Mouse (Mus musculus) limb, embryonic 10.5 days (tissue): ENCODE results near the gene Smyd5. TPM values are rescaled to one million over a fixed set of nuclear protein-coding genes. Genes with fewer than 3 reads are reported as not detected.
"Not testable (repeated sequence)": the region's sequence is repeated elsewhere in the genome, so short reads cannot be mapped to it uniquely, and the experiment has no call there.

Source experiments
- DNase-seq: peaks from one replicate; pipeline ENCODE4 v3.0.0-alpha.2; 2017; ENCODE audit warnings: low spot score
- H3K27ac ChIP-seq: fragments of 300-500 bp; sonication (generic); 2 replicates; pipeline ENCODE4 v1.5.1; 2016; ENCODE audit warnings: mild to moderate bottlenecking
- H3K27me3 ChIP-seq: fragments of 300-500 bp; sonication (generic); 2 replicates; pipeline ENCODE4 v1.6.1; 2016; ENCODE audit warnings: low read depth, mild to moderate bottlenecking; ENCODE audit not compliant: poor library complexity, severe bottlenecking
- H3K36me3 ChIP-seq: fragments of 300-500 bp; sonication (generic); 2 replicates; pipeline ENCODE4 v1.6.1; 2016; ENCODE audit warnings: mild to moderate bottlenecking, moderate library complexity
- H3K4me1 ChIP-seq: fragments of 300-500 bp; sonication (generic); 2 replicates; pipeline ENCODE4 v1.6.1; 2016
- H3K4me3 ChIP-seq: fragments of 300-500 bp; sonication (generic); 2 replicates; pipeline ENCODE4 v1.5.1; 2016; ENCODE audit warnings: mild to moderate bottlenecking, moderate library complexity
- H3K9me3 ChIP-seq: fragments of 300-500 bp; sonication (generic); replicated peaks from 2 replicates; pipeline ENCODE4 v1.6.1; 2016; ENCODE audit warnings: mild to moderate bottlenecking
- WGBS: fragments of 180-500 bp; shearing (Covaris S2); methylation state at CpG from one replicate; pipeline ENCODE4 v1.1.7; 2016; 5-methylcytosine and 5-hydroxymethylcytosine counted together
- polyA plus RNA-seq: library from polyadenylated mRNA; unstranded; fragments of >200 nt; fragmentation: Nextera tagmentation; extraction: Ambion mirVana; gene quantifications from 2 replicates; pipeline ENCODE4 v1.2.1, GENCODE M21; 2016

Smyd5 gene
- polyA plus RNA-seq, 1 experiment from 2014 or later = 88.0 TPM

DNA sequence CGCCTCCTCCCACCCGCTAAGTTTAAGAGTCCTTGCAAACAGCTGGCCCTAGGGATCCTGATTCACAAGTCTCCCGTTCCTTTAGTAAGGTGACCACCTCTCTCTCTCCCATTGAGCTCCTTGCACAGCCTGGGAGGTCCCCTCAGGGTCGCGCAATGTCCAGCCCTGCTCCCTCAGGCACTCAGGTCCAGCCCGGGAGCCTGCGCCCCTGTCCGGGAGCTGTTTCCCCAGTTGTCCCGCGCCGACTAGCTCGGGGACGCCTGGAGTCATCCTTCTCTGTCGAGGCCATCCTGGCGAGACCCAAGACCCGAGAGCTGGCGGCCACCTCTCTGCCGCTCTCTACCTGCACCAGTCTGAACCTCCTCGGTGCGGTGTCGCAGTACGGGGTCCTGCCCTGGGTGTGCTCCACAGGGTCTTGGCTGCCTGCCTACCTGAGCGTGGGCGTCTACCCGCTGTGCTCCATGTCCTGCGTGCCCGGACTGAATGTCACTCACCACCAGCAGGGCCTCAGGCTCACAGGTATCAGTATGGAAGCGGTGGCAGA is 7.9 kb upstream of the Smyd5 start, which contains the start of gene Noto:
Gene Noto (plus strand): TSS at position 51 of the 544 bp plus-strand sequence.
- H3K9me3 ChIP-seq = no peaks in the 10 kb centered on the region
- 11% methylated on average over 28 of the region's 28 CpGs for WGBS
- H3K27me3 ChIP-seq = peaks cover 73% of the 10 kb centered on the region
- no peak within 1 kb of the TSS for H3K27ac ChIP-seq
- DNase-seq = peak; percentile 41
- H3K4me1 ChIP-seq = peaks cover 10% of the 10 kb centered on the region
- H3K36me3 ChIP-seq = no peaks in the 10 kb centered on the region
- peak within 1 kb of the TSS; percentile 4; the same call in 1 of the 2 replicates for H3K4me3 ChIP-seq

- WGBS = 48% methylated on average over 8 of the region's 8 CpGs
- H3K27ac ChIP-seq = peak overlapping the region; percentile 92
- H3K36me3 ChIP-seq = no peaks in the 10 kb centered on the region
- DNase-seq = no peak
- H3K27me3 ChIP-seq = peaks cover 15% of the 10 kb centered on the region
- peaks cover 17% of the 10 kb centered on the region for H3K4me1 ChIP-seq
- no peaks in the 10 kb centered on the region for H3K9me3 ChIP-seq
- peak overlapping the region; percentile 99 for H3K4me3 ChIP-seq
Measured at GRCm38 (mm10) chr6:85431274-85431841, 431 bp upstream of the Smyd5 start.

DNA sequence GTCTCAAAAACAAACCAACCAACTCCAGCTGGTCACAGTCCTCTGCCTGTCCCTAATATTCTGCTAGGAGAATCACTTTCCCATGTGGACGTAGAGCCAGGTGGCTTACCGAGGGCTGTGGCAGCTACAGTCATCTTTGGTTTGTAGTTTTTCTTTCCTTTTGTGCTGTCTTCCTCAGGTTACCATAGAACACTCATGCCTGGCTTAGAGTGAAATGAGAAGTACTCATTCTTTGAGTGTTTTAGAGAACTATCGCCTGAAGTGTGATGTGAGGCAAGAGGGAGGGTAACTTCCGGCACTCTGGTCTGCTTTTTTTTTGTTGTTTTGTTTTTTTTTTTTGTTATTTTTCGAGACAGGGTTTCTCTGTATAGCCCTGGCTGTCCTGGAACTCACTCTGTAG is 2.1 kb downstream of the Smyd5 start:
- H3K36me3 ChIP-seq = peaks cover 10% of the 10 kb centered on the region
- no peak overlapping the region for H3K4me3 ChIP-seq
- DNase-seq = no peak
- H3K4me1 ChIP-seq = peaks cover 17% of the 10 kb centered on the region
- no peaks in the 10 kb centered on the region for H3K27me3 ChIP-seq
- no peak overlapping the region for H3K27ac ChIP-seq
- no peaks in the 10 kb centered on the region for H3K9me3 ChIP-seq
- WGBS = 84% methylated on average over 5 of the region's 5 CpGs

DNA sequence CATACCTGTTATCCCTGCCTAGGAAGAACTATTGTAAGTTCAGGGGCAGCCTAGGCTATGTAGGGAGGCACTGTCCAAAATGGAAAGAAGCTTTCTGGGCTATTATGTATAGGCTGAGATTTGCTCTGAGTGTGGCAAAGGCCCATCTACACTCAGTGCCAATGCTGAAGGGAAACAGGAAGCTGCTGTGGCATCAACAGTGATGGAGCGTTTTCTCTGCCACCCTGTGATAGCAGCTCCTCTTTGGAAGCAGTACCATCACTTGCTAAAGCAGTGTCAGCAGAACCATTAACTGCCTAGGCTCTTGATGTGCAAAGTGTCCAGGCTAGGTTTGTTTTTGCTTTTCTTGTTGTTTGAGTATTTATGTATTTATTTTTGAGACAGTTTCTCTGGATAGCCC is 4.4 kb downstream of the Smyd5 start:
- H3K4me3 ChIP-seq = no peak overlapping the region

DNA sequence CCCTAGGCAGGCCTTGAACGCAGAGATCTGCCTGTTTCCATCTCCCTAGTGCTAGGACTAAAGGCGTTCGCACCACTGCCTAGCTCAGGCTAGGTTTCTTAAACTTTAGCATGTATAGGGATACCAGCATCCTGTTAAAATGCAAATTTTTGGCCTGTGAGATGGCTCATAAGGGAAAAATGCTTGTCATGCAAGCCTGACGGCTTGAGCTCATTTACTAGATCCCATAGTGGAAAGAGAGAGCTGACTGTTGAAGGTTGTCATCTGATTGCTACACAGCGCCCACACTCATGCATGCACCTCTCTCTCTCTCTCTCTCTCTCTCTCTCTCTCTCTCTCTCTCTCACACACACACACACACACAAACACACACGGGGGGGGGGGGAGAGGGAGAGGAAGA is 4.8 kb downstream of the Smyd5 start:
- H3K4me1 ChIP-seq = peaks cover 14% of the 10 kb centered on the region
- no peak overlapping the region for H3K4me3 ChIP-seq
- peaks cover 38% of the 10 kb centered on the region for H3K36me3 ChIP-seq
- DNase-seq = no peak
- H3K27ac ChIP-seq = no peak overlapping the region
- 90% methylated on average over 5 of the region's 6 CpGs for WGBS
- H3K9me3 ChIP-seq = no peaks in the 10 kb centered on the region
- no peaks in the 10 kb centered on the region for H3K27me3 ChIP-seq

More for the DNA sequence above, 4.4 kb downstream of the Smyd5 start:
- Histone ChIP-seq H3K27me3 (no peaks in the 10 kb centered on the region), H3K27ac (no peak overlapping the region), H3K36me3 (peaks cover 34% of the 10 kb centered on the region), H3K4me1 (peaks cover 17% of the 10 kb centered on the region), H3K9me3 (no peaks in the 10 kb centered on the region)
- WGBS = 93% methylated on average over 1 of the region's 1 CpGs
- DNase-seq = no peak

- Histone ChIP-seq H3K36me3 (peaks cover 81% of the 10 kb centered on the region), H3K27ac (no peak overlapping the region), H3K4me1 (no peaks in the 10 kb centered on the region), H3K4me3 (no peak overlapping the region), H3K27me3 (no peaks in the 10 kb centered on the region), H3K9me3 (no peaks in the 10 kb centered on the region)
- 92% methylated on average over 4 of the region's 4 CpGs for WGBS
- no peak for DNase-seq
Measured at GRCm38 (mm10) chr6:85441142-85441541, 9.4 kb downstream of the Smyd5 start.

DNA sequence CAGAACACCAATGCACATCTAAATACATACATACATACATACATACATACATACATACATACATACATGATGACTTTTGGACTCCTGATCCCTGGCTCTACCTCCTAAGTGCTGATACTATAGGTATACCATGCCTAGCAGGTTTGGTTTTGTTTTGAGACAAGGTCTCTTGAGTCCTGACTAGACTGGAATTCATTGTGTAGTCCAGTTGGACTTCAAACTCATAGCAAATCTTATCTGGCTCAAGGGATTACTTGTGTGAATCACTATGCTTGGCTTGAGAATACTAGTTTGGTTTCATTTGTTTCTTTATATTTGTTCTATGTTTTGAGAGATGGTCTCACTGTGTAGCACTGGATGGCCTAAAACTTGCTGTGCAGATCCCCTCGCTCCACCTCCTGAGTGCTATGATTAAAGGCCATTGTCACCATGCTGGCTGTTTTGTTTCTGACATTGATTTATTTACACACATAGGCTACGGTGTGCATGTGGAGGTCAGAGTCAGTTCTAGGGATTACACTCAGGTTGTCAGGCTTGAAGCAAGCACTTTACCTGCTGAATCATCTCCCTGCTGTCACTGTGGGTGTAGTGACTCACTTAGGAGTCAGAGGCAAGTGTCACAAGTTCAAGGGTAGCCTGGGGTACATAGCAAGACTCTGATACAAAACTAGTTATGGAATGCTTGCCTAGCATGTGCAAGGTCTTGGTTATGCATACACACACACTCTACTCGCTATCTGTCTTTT is 11.9 kb downstream of the Smyd5 start:
- DNase-seq = no peak
- Histone ChIP-seq H3K27me3 (no peaks in the 10 kb centered on the region), H3K27ac (no peak overlapping the region), H3K36me3 (peaks cover 89% of the 10 kb centered on the region), H3K4me3 (no peak overlapping the region), H3K4me1 (no peaks in the 10 kb centered on the region), H3K9me3 (no peaks in the 10 kb centered on the region)
- WGBS = 91% methylated on average over 3 of the region's 3 CpGs

GRCm38 (mm10) chr6:85444266-85444965 is 12.6 kb downstream of the Smyd5 start:
- DNase-seq = no peak
- H3K27ac ChIP-seq = no peak overlapping the region
- no peaks in the 10 kb centered on the region for H3K27me3 ChIP-seq
- no peak overlapping the region for H3K4me3 ChIP-seq
- H3K36me3 ChIP-seq = peaks cover 82% of the 10 kb centered on the region
- no peaks in the 10 kb centered on the region for H3K4me1 ChIP-seq
- 89% methylated on average over 8 of the region's 8 CpGs for WGBS
- no peaks in the 10 kb centered on the region for H3K9me3 ChIP-seq

- 87% methylated on average over 5 of the region's 5 CpGs for WGBS
- H3K4me3 ChIP-seq = no peak overlapping the region
- H3K36me3 ChIP-seq = peaks cover 73% of the 10 kb centered on the region
- no peak for DNase-seq
- H3K9me3 ChIP-seq = no peaks in the 10 kb centered on the region
- H3K27me3 ChIP-seq = no peaks in the 10 kb centered on the region
- peaks cover 1% of the 10 kb centered on the region for H3K4me1 ChIP-seq
- no peak overlapping the region for H3K27ac ChIP-seq
Measured at GRCm38 (mm10) chr6:85445286-85445685, 13.5 kb downstream of the Smyd5 start.

GRCm38 (mm10) chr6:85447351-85447750 is 15.6 kb downstream of the Smyd5 start:
- DNase-seq = no peak
- H3K9me3 ChIP-seq = no peaks in the 10 kb centered on the region
- 91% methylated on average over 6 of the region's 6 CpGs for WGBS
- no peak overlapping the region for H3K4me3 ChIP-seq
- peaks cover 10% of the 10 kb centered on the region for H3K4me1 ChIP-seq
- H3K36me3 ChIP-seq = peaks cover 52% of the 10 kb centered on the region
- no peak overlapping the region for H3K27ac ChIP-seq
- no peaks in the 10 kb centered on the region for H3K27me3 ChIP-seq

- peaks cover 30% of the 10 kb centered on the region for H3K4me1 ChIP-seq
- H3K27me3 ChIP-seq, DNase-seq, H3K9me3 ChIP-seq, H3K27ac ChIP-seq: not testable (repeated sequence)
- peak overlapping the region; percentile 69 for H3K4me3 ChIP-seq
- 64% methylated on average over 1 of the region's 1 CpGs for WGBS
- H3K36me3 ChIP-seq = peaks cover 40% of the 10 kb centered on the region
Measured at GRCm38 (mm10) chr6:85450140-85450539, 18.4 kb downstream of the Smyd5 start.

DNA sequence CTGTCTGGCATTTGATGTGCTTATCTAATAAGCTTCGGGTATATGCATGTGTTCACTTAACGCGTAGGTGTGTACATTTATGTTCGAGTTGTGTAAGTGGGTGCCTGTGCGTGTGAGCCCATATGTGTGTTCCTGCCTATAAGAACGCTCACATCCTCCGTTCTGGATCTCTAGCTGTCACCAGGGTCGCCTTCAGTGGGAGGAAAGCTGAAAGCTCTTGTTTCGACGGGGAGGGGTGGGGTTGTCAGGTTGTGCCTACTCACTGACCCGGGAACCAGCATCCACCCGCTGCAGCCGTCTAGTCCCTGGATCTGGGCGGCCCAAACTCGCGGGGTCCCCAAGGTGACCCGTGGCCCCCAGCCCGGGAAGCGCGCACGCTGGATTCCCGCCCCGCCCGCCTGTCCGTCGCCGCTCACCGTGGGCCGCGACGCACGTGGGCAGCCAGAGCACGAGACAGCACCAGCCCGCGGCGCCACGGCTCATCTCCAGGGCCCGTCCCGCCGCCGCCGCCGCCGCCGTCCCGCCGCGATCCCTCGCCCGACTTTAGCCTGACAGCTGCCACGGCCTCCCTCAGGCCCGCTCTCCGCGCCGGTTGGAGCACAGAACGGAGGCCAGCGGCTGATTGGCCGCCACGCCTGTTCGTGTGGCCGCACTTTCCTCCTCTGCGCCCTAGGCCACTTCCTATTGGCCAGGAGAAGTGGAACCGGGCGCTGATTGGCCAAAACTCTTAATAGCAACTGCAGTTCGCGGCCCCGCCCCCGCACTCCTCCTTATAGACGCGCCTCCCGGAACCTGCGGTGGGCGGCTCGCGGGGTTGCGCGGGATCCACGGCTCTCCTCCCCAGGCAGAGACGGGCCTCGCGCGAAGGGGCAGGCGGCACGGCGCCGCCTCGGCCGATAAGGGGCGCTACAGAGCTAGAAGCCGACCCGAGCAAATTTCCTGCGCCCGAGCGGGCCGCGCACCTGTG is 19.2 kb downstream of the Smyd5 start, which contains the start of gene Cct7:
Gene Cct7 (plus strand): TSS at position 818 of the 967 bp plus-strand sequence.
- peak; percentile 95 for DNase-seq
- Histone ChIP-seq H3K4me1 (peaks cover 30% of the 10 kb centered on the region), H3K9me3 (no peaks in the 10 kb centered on the region), H3K27me3 (no peaks in the 10 kb centered on the region), H3K27ac (peak within 1 kb of the TSS; percentile 94), H3K36me3 (peaks cover 35% of the 10 kb centered on the region), H3K4me3 (peak within 1 kb of the TSS; percentile 69)
- 3% methylated on average over 96 of the region's 96 CpGs for WGBS
